13 mouse cellular contexts compared by ENCODE assay signal in the genomic region with DNA sequence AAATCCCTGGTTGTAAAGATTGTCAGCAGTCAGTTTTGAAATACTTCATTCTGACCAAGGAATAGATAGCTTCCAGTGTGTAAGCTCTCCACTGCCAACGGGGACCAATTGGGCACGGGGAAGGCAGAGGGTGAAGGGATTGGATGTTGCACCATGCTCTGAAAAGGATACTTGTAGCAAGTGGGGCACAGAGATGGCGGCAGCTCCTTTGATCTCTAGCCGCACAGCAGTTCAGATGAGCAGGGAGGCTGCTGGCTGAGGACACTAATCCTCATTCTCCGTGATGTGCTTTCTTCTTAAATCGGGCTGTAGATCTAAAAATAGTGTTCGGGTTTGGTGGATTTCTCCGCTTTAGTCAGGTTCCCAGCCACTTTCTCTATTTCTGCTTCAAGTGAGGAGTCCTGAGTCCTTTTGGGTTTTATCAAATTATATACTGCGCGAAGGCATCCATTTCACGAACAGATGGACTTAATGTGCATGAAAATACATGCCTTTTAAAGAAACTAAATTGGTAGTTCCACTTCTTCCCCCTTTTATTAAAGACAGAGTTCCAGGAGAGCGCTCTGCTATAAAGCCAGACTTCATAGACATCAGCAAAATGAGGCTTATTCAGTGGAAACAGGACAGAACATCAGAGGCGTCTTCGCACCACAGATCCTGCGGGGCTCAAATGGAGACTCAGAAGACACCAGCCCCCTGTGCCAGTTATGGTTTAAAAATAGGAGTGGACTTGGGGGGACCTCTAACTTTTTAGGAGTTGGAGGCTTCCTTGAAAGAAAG.
DNase-seq lines count a peak whose midpoint lies in the region; ATAC-seq and TF ChIP-seq lines count a peak whose summit lies in the region.
"Had no signal": no experiment of that assay in that cellular context is flagged by ENCODE, and none has a peak within 500 bp of the region (broad histone marks: within the 10 kb centered on the region; RNA-seq: fewer than 3 reads in every experiment).

No protein-coding gene starts in this region.

- no peak overlapping the region for H3K4me2 ChIP-seq in kidney, postnatal 0 days (ENCODE audit: low read length)
- H3K4me2 ChIP-seq in embryonic facial prominence, embryonic 12.5 days (replicated peaks), result peak overlapping the region; percentile 26
- peak overlapping the region; percentile 34 for H3K4me2 ChIP-seq in midbrain, embryonic 16.5 days (ENCODE audit: low read length)
- H3K4me2 ChIP-seq: hindbrain, embryonic 15.5 days; limb, embryonic 15.5 days had no signal

- no peak for TF ChIP-seq CTCF in kidney, postnatal 0 days (IDR thresholded peaks at IDR 0.05; ENCODE audit: low read depth)
- TF ChIP-seq CTCF in heart, adult 2 months (IDR thresholded peaks at IDR 0.05), result no peak

- no peaks in the 10 kb centered on the region for H3K27me3 ChIP-seq in kidney, postnatal 0 days (ENCODE audit: insufficient read depth, low read length)
- no peaks in the 10 kb centered on the region for H3K27me3 ChIP-seq in embryonic facial prominence, embryonic 12.5 days
- H3K27me3 ChIP-seq in midbrain, embryonic 16.5 days (ENCODE audit: control insufficient read depth, insufficient read depth, low read depth, low read length), result no peaks in the 10 kb centered on the region
- H3K27me3 ChIP-seq in heart, adult 2 months (ENCODE audit: control insufficient read depth, insufficient read depth, low read length), result no peaks in the 10 kb centered on the region
- H3K27me3 ChIP-seq: hindbrain, embryonic 15.5 days; limb, embryonic 15.5 days had no signal

- H3K27ac ChIP-seq in kidney, postnatal 0 days, result no peak overlapping the region
- H3K27ac ChIP-seq in embryonic facial prominence, embryonic 12.5 days, result no peak overlapping the region
- H3K27ac ChIP-seq in midbrain, embryonic 16.5 days (ENCODE audit: low read length), result peak overlapping the region; percentile 41; the same call in 1 of the 2 replicates
- H3K27ac ChIP-seq in heart, adult 2 months, result no peak overlapping the region
- H3K27ac ChIP-seq: heart, embryonic 10.5 days; hindbrain, embryonic 15.5 days; limb, embryonic 15.5 days had no signal

- H3K79me2 ChIP-seq in heart, adult 2 months (replicated peaks; ENCODE audit: control insufficient read depth, insufficient read depth, low read length), result no peaks in the 10 kb centered on the region

- no peak for TF ChIP-seq EP300 in heart, adult 2 months (IDR thresholded peaks at IDR 0.05; ENCODE audit: insufficient read depth, low read depth, low read length)

- no peaks in the 10 kb centered on the region for H3K4me1 ChIP-seq in kidney, postnatal 0 days (replicated peaks; ENCODE audit: insufficient read depth, low read length)
- H3K4me1 ChIP-seq in embryonic facial prominence, embryonic 12.5 days, result peaks cover 9% of the 10 kb centered on the region; the same call in 1 of the 2 replicates
- H3K4me1 ChIP-seq in midbrain, embryonic 16.5 days (ENCODE audit: control insufficient read depth, insufficient read depth, low read length), result peaks cover 12% of the 10 kb centered on the region
- H3K4me1 ChIP-seq in heart, adult 2 months (ENCODE audit: control insufficient read depth, insufficient read depth, low read length), result no peaks in the 10 kb centered on the region
- H3K4me1 ChIP-seq: heart, embryonic 10.5 days; hindbrain, embryonic 15.5 days had no signal

- no peak for ATAC-seq in kidney, postnatal 0 days (replicated peaks; ENCODE audit: low FRiP score, low read depth)
- ATAC-seq in embryonic facial prominence, embryonic 12.5 days (ENCODE audit: insufficient number of reproducible peaks, insufficient read depth, low FRiP score, low TSS enrichment), result no peak
- peak; percentile 89 for ATAC-seq in midbrain, embryonic 16.5 days
- ATAC-seq: lung, postnatal 0 days had no signal

- H3K36me3 ChIP-seq in kidney, postnatal 0 days (ENCODE audit: insufficient read depth, low read length), result no peaks in the 10 kb centered on the region
- H3K36me3 ChIP-seq in embryonic facial prominence, embryonic 12.5 days, result no peaks in the 10 kb centered on the region
- H3K36me3 ChIP-seq in midbrain, embryonic 16.5 days (ENCODE audit: control insufficient read depth, insufficient read depth, low read length), result no peaks in the 10 kb centered on the region
- H3K36me3 ChIP-seq in heart, adult 2 months (ENCODE audit: control insufficient read depth, insufficient read depth, low read length), result no peaks in the 10 kb centered on the region
- H3K36me3 ChIP-seq: heart, embryonic 10.5 days; hindbrain, embryonic 15.5 days; limb, embryonic 15.5 days had no signal

- H3K4me3 ChIP-seq in kidney, postnatal 0 days (replicated peaks; ENCODE audit: low read depth, low read length), result no peak overlapping the region
- H3K4me3 ChIP-seq in embryonic facial prominence, embryonic 12.5 days, result no peak overlapping the region
- H3K4me3 ChIP-seq in midbrain, embryonic 16.5 days (ENCODE audit: low read depth, low read length), result peak overlapping the region; percentile 10; the same call in 1 of the 2 replicates
- H3K4me3 ChIP-seq in heart, adult 2 months, result no peak overlapping the region
- H3K4me3 ChIP-seq: heart, embryonic 10.5 days; hindbrain, embryonic 15.5 days; limb, embryonic 15.5 days had no signal

- H3K9me3 ChIP-seq in kidney, postnatal 0 days (replicated peaks; ENCODE audit: low read length), result no peaks in the 10 kb centered on the region
- no peaks in the 10 kb centered on the region for H3K9me3 ChIP-seq in embryonic facial prominence, embryonic 12.5 days
- H3K9me3 ChIP-seq in midbrain, embryonic 16.5 days (replicated peaks; ENCODE audit: control insufficient read depth, low read length, poor library complexity, severe bottlenecking), result no peaks in the 10 kb centered on the region
- H3K9me3 ChIP-seq: heart, embryonic 10.5 days; hindbrain, embryonic 15.5 days; limb, embryonic 15.5 days had no signal

- H3K9ac ChIP-seq in kidney, postnatal 0 days (ENCODE audit: low read depth, low read length), result no peak overlapping the region
- H3K9ac ChIP-seq in embryonic facial prominence, embryonic 12.5 days, result no peak overlapping the region
- H3K9ac ChIP-seq in midbrain, embryonic 16.5 days (ENCODE audit: low read depth, low read length), result peak overlapping the region; percentile 33; the same call in 1 of the 2 replicates
- no peak overlapping the region for H3K9ac ChIP-seq in heart, adult 2 months (ENCODE audit: low read depth, low read length)
- H3K9ac ChIP-seq: hindbrain, embryonic 15.5 days; limb, embryonic 15.5 days had no signal

- no peak for TF ChIP-seq POLR2A in heart, adult 2 months (IDR thresholded peaks at IDR 0.05; ENCODE audit: insufficient read depth, low read depth, low read length)

- 53% methylated on average over 15 of the region's 15 CpGs for WGBS in kidney, postnatal 0 days
- 41% methylated on average over 15 of the region's 15 CpGs for WGBS in embryonic facial prominence, embryonic 12.5 days
- WGBS in midbrain, embryonic 16.5 days, result 18% methylated on average over 15 of the region's 15 CpGs
- WGBS in heart, adult 2 months, result 78% methylated on average over 15 of the region's 15 CpGs

- intact Hi-C loops in heart, adult 2 months (cut with DNase I), result no loop called here

- peak; percentile 12 to 31 for DNase-seq in adrenal gland, adult (ENCODE audit: inconsistent age in 2 of 2, low spot score in 1 of 2)
- no peak for DNase-seq in adrenal gland, postnatal 25 days
- DNase-seq in kidney, postnatal 0 days (ENCODE audit: low spot score), result peak; percentile 36
- no peak for DNase-seq in kidney, postnatal 10 days
- DNase-seq in cerebellum, postnatal 25 days, result no peak
- DNase-seq in heart, adult 2 months, result no peak
- DNase-seq: cerebellum, postnatal 36 days had no signal

Comparison
In these comparisons a context has a peak if more than half of its experiments do, and no peak if none do; other contexts are left out.
1. DNase-seq: peak in adrenal gland, adult (2 of 2) and kidney, postnatal 0 days (single experiment); none in adrenal gland, postnatal 25 days (single experiment), kidney, postnatal 10 days (single experiment), cerebellum, postnatal 25 days (0 of 2) and heart, adult 2 months (0 of 2).